Mouse (Mus musculus): Measurements from ENCODE around the gene Mid1. TPM values are rescaled to one million over a fixed set of nuclear protein-coding genes. Genes with fewer than 3 reads are reported as not detected.
A peak's percentile ranks its signal among the peaks of the same experiment; 100 is the strongest.
"Not testable (repeated sequence)": the region's sequence is repeated elsewhere in the genome, so short reads cannot be mapped to it uniquely, and the experiment has no call there.

Mid1 gene
- polyA plus RNA-seq, 1 experiment from 2014 or later = 16.8 TPM

GRCm38 (mm10) chrX:169988571-169989218, 303.7 kb downstream of the Mid1 start:
- peaks cover 59% of the 10 kb centered on the region for H3K9me3 ChIP-seq
- not testable (repeated sequence) for H3K4me1 ChIP-seq (replicated peaks); H3K27me3 ChIP-seq (ENCODE audit: insufficient read depth, poor library complexity, severe bottlenecking); H3K4me3 ChIP-seq; DNase-seq (ENCODE audit: low spot score); H3K27ac ChIP-seq
- peaks cover 61% of the 10 kb centered on the region for H3K36me3 ChIP-seq
- 93% methylated on average over 56 of the region's 56 CpGs for WGBS

GRCm38 (mm10) chrX:169989219-169989595, 304.2 kb downstream of the Mid1 start:
- H3K27ac ChIP-seq; H3K4me1 ChIP-seq (replicated peaks); H3K4me3 ChIP-seq; H3K27me3 ChIP-seq (ENCODE audit: insufficient read depth, poor library complexity, severe bottlenecking): not testable (repeated sequence)
- peaks cover 56% of the 10 kb centered on the region for H3K36me3 ChIP-seq
- WGBS = 84% methylated on average over 8 of the region's 8 CpGs
- peak; percentile 42 for DNase-seq (ENCODE audit: low spot score)
- peaks cover 54% of the 10 kb centered on the region for H3K9me3 ChIP-seq

- not testable (repeated sequence) for DNase-seq (ENCODE audit: low spot score); H3K27ac ChIP-seq; H3K4me1 ChIP-seq (replicated peaks); H3K4me3 ChIP-seq; H3K27me3 ChIP-seq (ENCODE audit: insufficient read depth, poor library complexity, severe bottlenecking)
- peaks cover 48% of the 10 kb centered on the region for H3K36me3 ChIP-seq
- H3K9me3 ChIP-seq = peaks cover 46% of the 10 kb centered on the region
- WGBS = 77% methylated on average over 56 of the region's 56 CpGs
Measured at GRCm38 (mm10) chrX:169989691-169990631, 305.0 kb downstream of the Mid1 start.

GRCm38 (mm10) chrX:169991128-169991873, 306.3 kb downstream of the Mid1 start:
- WGBS = 14% methylated on average over 20 of the region's 28 CpGs

GRCm38 (mm10) chrX:169992086-169992930, 307.3 kb downstream of the Mid1 start:
- H3K4me1 ChIP-seq (replicated peaks); H3K4me3 ChIP-seq; H3K27me3 ChIP-seq (ENCODE audit: insufficient read depth, poor library complexity, severe bottlenecking); H3K27ac ChIP-seq; DNase-seq (ENCODE audit: low spot score): not testable (repeated sequence)
- Histone ChIP-seq H3K36me3 (peaks cover 31% of the 10 kb centered on the region), H3K9me3 (peaks cover 29% of the 10 kb centered on the region)
- WGBS = 17% methylated on average over 9 of the region's 15 CpGs

More at GRCm38 (mm10) chrX:169991128-169991873, 306.3 kb downstream of the Mid1 start:
- not testable (repeated sequence) for H3K27ac ChIP-seq; H3K27me3 ChIP-seq (ENCODE audit: insufficient read depth, poor library complexity, severe bottlenecking); DNase-seq (ENCODE audit: low spot score); H3K4me3 ChIP-seq; H3K4me1 ChIP-seq (replicated peaks)
- Histone ChIP-seq H3K9me3 (peaks cover 38% of the 10 kb centered on the region), H3K36me3 (peaks cover 37% of the 10 kb centered on the region)

GRCm38 (mm10) chrX:169992951-169993547, 308.1 kb downstream of the Mid1 start:
- not testable (repeated sequence) for H3K27me3 ChIP-seq (ENCODE audit: insufficient read depth, poor library complexity, severe bottlenecking); DNase-seq (ENCODE audit: low spot score); H3K27ac ChIP-seq; H3K4me1 ChIP-seq (replicated peaks); H3K4me3 ChIP-seq
- H3K9me3 ChIP-seq = peaks cover 29% of the 10 kb centered on the region
- WGBS = 39% methylated on average over 5 of the region's 8 CpGs
- H3K36me3 ChIP-seq = peaks cover 26% of the 10 kb centered on the region

GRCm38 (mm10) chrX:169994011-169994865, 309.2 kb downstream of the Mid1 start:
- not testable (repeated sequence) for H3K27ac ChIP-seq; H3K4me3 ChIP-seq; H3K27me3 ChIP-seq (ENCODE audit: insufficient read depth, poor library complexity, severe bottlenecking); H3K4me1 ChIP-seq (replicated peaks); DNase-seq (ENCODE audit: low spot score)
- 48% methylated on average over 3 of the region's 33 CpGs for WGBS
- Histone ChIP-seq H3K36me3 (peaks cover 17% of the 10 kb centered on the region), H3K9me3 (peaks cover 20% of the 10 kb centered on the region)

- H3K4me1 ChIP-seq (replicated peaks); H3K27ac ChIP-seq; H3K27me3 ChIP-seq (ENCODE audit: insufficient read depth, poor library complexity, severe bottlenecking); H3K36me3 ChIP-seq; H3K4me3 ChIP-seq: not testable (repeated sequence)
- WGBS = 23% methylated on average over 2 of the region's 2 CpGs
- DNase-seq (ENCODE audit: low spot score) = peak; percentile 23
- H3K9me3 ChIP-seq = peaks cover 13% of the 10 kb centered on the region
Measured at GRCm38 (mm10) chrX:169994866-169995711, 310.1 kb downstream of the Mid1 start.

- H3K36me3 ChIP-seq; H3K27ac ChIP-seq; H3K4me3 ChIP-seq; H3K27me3 ChIP-seq (ENCODE audit: insufficient read depth, poor library complexity, severe bottlenecking); DNase-seq (ENCODE audit: low spot score); H3K4me1 ChIP-seq (replicated peaks): not testable (repeated sequence)
- H3K9me3 ChIP-seq = peaks cover 14% of the 10 kb centered on the region
- WGBS = 0% methylated on average over 3 of the region's 17 CpGs
Measured at GRCm38 (mm10) chrX:169995909-169996521, 311.0 kb downstream of the Mid1 start.

- not testable (repeated sequence) for H3K36me3 ChIP-seq; H3K27ac ChIP-seq; H3K4me3 ChIP-seq; H3K4me1 ChIP-seq (replicated peaks); H3K27me3 ChIP-seq (ENCODE audit: insufficient read depth, poor library complexity, severe bottlenecking); DNase-seq (ENCODE audit: low spot score)
- WGBS = no CpG with 5 or more reads among the region's 46 CpGs
- H3K9me3 ChIP-seq = peaks cover 16% of the 10 kb centered on the region
Measured at GRCm38 (mm10) chrX:169996926-169997325, 311.9 kb downstream of the Mid1 start.
